Mouse (Mus musculus) heart, postnatal 0 days (tissue): Measurements from ENCODE around the gene Ormdl3. TPM values are rescaled to one million over a fixed set of nuclear protein-coding genes. Genes with fewer than 3 reads are reported as not detected.

ENCODE experiments used
- ATAC-seq: fragments of 200-750 bp; cut with Nextera tagmentation; 2 replicates; pipeline ENCODE4 v1.8.0; 2017; ENCODE audit warnings: low read depth, moderate number of reproducible peaks, moderate library complexity; ENCODE audit not compliant: insufficient read depth
- DNase-seq: peaks from one replicate; pipeline ENCODE4 v3.0.0-alpha.2; 2016; ENCODE audit warnings: low spot score
- H3K27ac ChIP-seq: fragments of 300-500 bp; sonication (generic); 2 replicates; pipeline ENCODE4 v1.5.1; 2014; ENCODE audit warnings: low read depth, mild to moderate bottlenecking
- H3K27me3 ChIP-seq: fragments of 300-500 bp; sonication (generic); 2 replicates; pipeline ENCODE4 v1.6.1; 2014; ENCODE audit warnings: low read length, mixed read lengths; ENCODE audit not compliant: control insufficient read depth, insufficient read depth
- H3K36me3 ChIP-seq: fragments of 300-500 bp; sonication (generic); replicated peaks from 2 replicates; pipeline ENCODE4 v1.6.1; 2014; ENCODE audit warnings: low read length, mixed read lengths; ENCODE audit not compliant: control insufficient read depth, insufficient read depth
- H3K4me1 ChIP-seq: fragments of 300-500 bp; sonication (generic); 2 replicates; pipeline ENCODE4 v1.6.1; 2014; ENCODE audit warnings: antibody characterized with exemption; ENCODE audit not compliant: control insufficient read depth, insufficient read depth
- H3K4me2 ChIP-seq: fragments of 300-500 bp; sonication (generic); 2 replicates; pipeline ENCODE4 v1.6.1; 2014; ENCODE audit warnings: low read depth, mild to moderate bottlenecking, low read length, moderate library complexity
- H3K4me3 ChIP-seq: fragments of 300-500 bp; sonication (generic); 2 replicates; pipeline ENCODE4 v1.5.1; 2014; ENCODE audit warnings: low read depth, low read length
- H3K9ac ChIP-seq: fragments of 300-500 bp; sonication (generic); replicated peaks from 2 replicates; pipeline ENCODE4 v1.6.1; 2014; ENCODE audit warnings: low read depth, low read length, mixed read lengths
- H3K9me3 ChIP-seq: fragments of 300-500 bp; sonication (generic); replicated peaks from 2 replicates; pipeline ENCODE4 v1.6.1; 2016; ENCODE audit warnings: low read length; ENCODE audit not compliant: control insufficient read depth
- CTCF ChIP-seq: IDR thresholded peaks from 2 replicates; pipeline ENCODE4 v1.5.1; 2016; ENCODE audit warnings: antibody characterized with exemption, control low read depth, low read depth
- EP300 ChIP-seq: IDR thresholded peaks from 2 replicates; pipeline ENCODE4 v1.6.1; 2016; ENCODE audit warnings: antibody characterized with exemption, low read depth
- WGBS: fragments of 180-500 bp; shearing (Covaris S2); extraction: QIAGEN DNeasy Blood & Tissue Kit; methylation state at CpG from one replicate; pipeline ENCODE4 v1.1.7; 2014; 5-methylcytosine and 5-hydroxymethylcytosine counted together
- polyA plus RNA-seq: library from polyadenylated mRNA; unstranded; fragments of >200 nt; fragmentation: Nextera tagmentation; extraction: Ambion mirVana; gene quantifications from 2 replicates; pipeline ENCODE4 v1.2.1, GENCODE M21; 2015
- total RNA-seq: library from RNA; depleted of rRNA; stranded (reverse); fragments of >200 nt; gene quantifications from 2 replicates; pipeline ENCODE4 v1.2.3, GENCODE M21; 2014; ENCODE audit warnings: low replicate concordance

The Ormdl3 gene
- total and polyA plus RNA-seq, 2 experiments from 2014 or later = 44.8 to 49.4 TPM

- H3K4me2 ChIP-seq = peak overlapping the region; percentile 30; the same call in 1 of the 2 replicates
- TF ChIP-seq EP300 (no peak), CTCF (no peak)
- DNase-seq (no peak), ATAC-seq (no peak)
- H3K9me3 ChIP-seq = no peaks in the 10 kb centered on the region
- H3K4me1 ChIP-seq = peaks cover 12% of the 10 kb centered on the region; the same call in 1 of the 2 replicates
- no peak overlapping the region for H3K9ac ChIP-seq
- peaks cover 17% of the 10 kb centered on the region for H3K27me3 ChIP-seq
- no peak overlapping the region for H3K4me3 ChIP-seq
- no peak overlapping the region for H3K27ac ChIP-seq
- 45% methylated on average over 18 of the region's 18 CpGs for WGBS
- H3K36me3 ChIP-seq = no peaks in the 10 kb centered on the region
Observed at GRCm38 (mm10) chr11:98598851-98599290, 11.7 kb upstream of the Ormdl3 start.

GRCm38 (mm10) chr11:98597991-98598390 lies 10.8 kb upstream of the Ormdl3 start, which contains the start of gene Lrrc3c:
Lrrc3c (plus strand) TSS chr11:98598291.
- ATAC-seq (no peak), DNase-seq (no peak)
- TF ChIP-seq EP300 (no peak), CTCF (no peak)
- peak within 1 kb of the TSS; percentile 30; the same call in 1 of the 2 replicates for H3K4me2 ChIP-seq
- 88% methylated on average over 8 of the region's 8 CpGs for WGBS
- H3K4me3 ChIP-seq = no peak within 1 kb of the TSS
- H3K9ac ChIP-seq = no peak within 1 kb of the TSS
- peaks cover 12% of the 10 kb centered on the region; the same call in 1 of the 2 replicates for H3K4me1 ChIP-seq
- no peaks in the 10 kb centered on the region for H3K9me3 ChIP-seq
- no peaks in the 10 kb centered on the region for H3K36me3 ChIP-seq
- H3K27me3 ChIP-seq = peaks cover 17% of the 10 kb centered on the region
- no peak within 1 kb of the TSS for H3K27ac ChIP-seq

GRCm38 (mm10) chr11:98597363-98597762 lies 10.2 kb upstream of the Ormdl3 start:
- Histone ChIP-seq H3K27ac (no peak overlapping the region), H3K9me3 (no peaks in the 10 kb centered on the region), H3K27me3 (peaks cover 17% of the 10 kb centered on the region), H3K4me3 (no peak overlapping the region), H3K9ac (no peak overlapping the region), H3K4me2 (no peak overlapping the region), H3K36me3 (no peaks in the 10 kb centered on the region), H3K4me1 (peaks cover 9% of the 10 kb centered on the region; the same call in 1 of the 2 replicates)
- TF ChIP-seq CTCF (peak; percentile 87), EP300 (no peak)
- ATAC-seq (0 out of 2 replicates have a peak, but pooled peaks have one; percentile 55), DNase-seq (peak; percentile 79)
- WGBS = 30% methylated on average over 6 of the region's 6 CpGs

- ATAC-seq (no peak), DNase-seq (no peak)
- no peaks in the 10 kb centered on the region; the same call in 1 of the 2 replicates for H3K4me1 ChIP-seq
- TF ChIP-seq CTCF (no peak), EP300 (no peak)
- H3K27me3 ChIP-seq = peaks cover 17% of the 10 kb centered on the region
- H3K9me3 ChIP-seq = no peaks in the 10 kb centered on the region
- H3K4me3 ChIP-seq = no peak overlapping the region
- no peak overlapping the region for H3K9ac ChIP-seq
- no peak overlapping the region for H3K27ac ChIP-seq
- WGBS = 77% methylated on average over 3 of the region's 3 CpGs
- H3K36me3 ChIP-seq = no peaks in the 10 kb centered on the region
- H3K4me2 ChIP-seq = no peak overlapping the region
Observed at GRCm38 (mm10) chr11:98595955-98596354, 8.8 kb upstream of the Ormdl3 start.

GRCm38 (mm10) chr11:98595473-98595872 lies 8.3 kb upstream of the Ormdl3 start:
- WGBS = 62% methylated on average over 10 of the region's 10 CpGs

GRCm38 (mm10) chr11:98595021-98595420 lies 7.9 kb upstream of the Ormdl3 start:
- TF ChIP-seq EP300 = no peak
- TF ChIP-seq CTCF = no peak
- no peak for ATAC-seq

More at GRCm38 (mm10) chr11:98595473-98595872, 8.3 kb upstream of the Ormdl3 start:
- Histone ChIP-seq H3K27ac (no peak overlapping the region), H3K9me3 (no peaks in the 10 kb centered on the region), H3K4me1 (no peaks in the 10 kb centered on the region; the same call in 1 of the 2 replicates), H3K36me3 (no peaks in the 10 kb centered on the region), H3K4me3 (no peak overlapping the region), H3K27me3 (peaks cover 17% of the 10 kb centered on the region), H3K4me2 (no peak overlapping the region), H3K9ac (no peak overlapping the region)
- ATAC-seq (no peak), DNase-seq (no peak)
- TF ChIP-seq EP300 (no peak), CTCF (no peak)

More at GRCm38 (mm10) chr11:98595021-98595420, 7.9 kb upstream of the Ormdl3 start:
- Histone ChIP-seq H3K4me1 (no peaks in the 10 kb centered on the region; the same call in 1 of the 2 replicates), H3K9ac (no peak overlapping the region), H3K9me3 (no peaks in the 10 kb centered on the region), H3K4me3 (no peak overlapping the region), H3K4me2 (no peak overlapping the region), H3K36me3 (no peaks in the 10 kb centered on the region), H3K27ac (no peak overlapping the region), H3K27me3 (peaks cover 17% of the 10 kb centered on the region)
- WGBS = 75% methylated on average over 6 of the region's 6 CpGs
- no peak for DNase-seq
